Mouse (Mus musculus) midbrain, embryonic 15.5 days (tissue): Measurements from ENCODE around the gene Stpg1. TPM values are rescaled to one million over a fixed set of nuclear protein-coding genes. Genes with fewer than 3 reads are reported as not detected.

Experiments
- ATAC-seq: fragments of 200-750 bp; cut with Nextera tagmentation; replicated peaks from 2 replicates; pipeline ENCODE4 v1.8.0; 2017; ENCODE audit warnings: moderate TSS enrichment
- H3K27ac ChIP-seq: fragments of 300-500 bp; sonication (generic); 2 replicates; pipeline ENCODE4 v1.5.1; 2015; ENCODE audit warnings: mild to moderate bottlenecking, inconsistent platforms
- H3K27me3 ChIP-seq: fragments of 300-500 bp; sonication (generic); replicated peaks from 2 replicates; pipeline ENCODE4 v1.6.1; 2015; ENCODE audit warnings: inconsistent platforms
- H3K36me3 ChIP-seq: fragments of 300-500 bp; sonication (generic); replicated peaks from 2 replicates; pipeline ENCODE4 v1.6.1; 2015; ENCODE audit warnings: inconsistent platforms
- H3K4me1 ChIP-seq: fragments of 300-500 bp; sonication (generic); 2 replicates; pipeline ENCODE4 v1.6.1; 2015; ENCODE audit warnings: inconsistent platforms
- H3K4me2 ChIP-seq: fragments of 300-500 bp; sonication (generic); 2 replicates; pipeline ENCODE4 v1.6.1; 2015; ENCODE audit warnings: inconsistent platforms, mild to moderate bottlenecking, moderate library complexity
- H3K4me3 ChIP-seq: fragments of 300-500 bp; sonication (generic); 2 replicates; pipeline ENCODE4 v1.5.1; 2015; ENCODE audit warnings: mild to moderate bottlenecking, inconsistent platforms
- H3K9ac ChIP-seq: fragments of 300-500 bp; sonication (generic); 2 replicates; pipeline ENCODE4 v1.6.1; 2015; ENCODE audit warnings: mild to moderate bottlenecking, inconsistent platforms
- H3K9me3 ChIP-seq: fragments of 300-500 bp; sonication (generic); 2 replicates; pipeline ENCODE4 v1.6.1; 2016; ENCODE audit warnings: inconsistent platforms
- WGBS: fragments of 180-500 bp; shearing (Covaris S2); methylation state at CpG from one replicate; pipeline ENCODE4 v1.1.7; 2015; ENCODE audit warnings: mixed read lengths; 5-methylcytosine and 5-hydroxymethylcytosine counted together
- polyA plus RNA-seq: library from polyadenylated mRNA; unstranded; fragments of >200 nt; fragmentation: Nextera tagmentation; extraction: Ambion mirVana; gene quantifications from 2 replicates; pipeline ENCODE4 v1.2.1, GENCODE M21; 2015

Gene Stpg1
- polyA plus RNA-seq, 1 experiment from 2014 or later: 0.36 TPM

DNA sequence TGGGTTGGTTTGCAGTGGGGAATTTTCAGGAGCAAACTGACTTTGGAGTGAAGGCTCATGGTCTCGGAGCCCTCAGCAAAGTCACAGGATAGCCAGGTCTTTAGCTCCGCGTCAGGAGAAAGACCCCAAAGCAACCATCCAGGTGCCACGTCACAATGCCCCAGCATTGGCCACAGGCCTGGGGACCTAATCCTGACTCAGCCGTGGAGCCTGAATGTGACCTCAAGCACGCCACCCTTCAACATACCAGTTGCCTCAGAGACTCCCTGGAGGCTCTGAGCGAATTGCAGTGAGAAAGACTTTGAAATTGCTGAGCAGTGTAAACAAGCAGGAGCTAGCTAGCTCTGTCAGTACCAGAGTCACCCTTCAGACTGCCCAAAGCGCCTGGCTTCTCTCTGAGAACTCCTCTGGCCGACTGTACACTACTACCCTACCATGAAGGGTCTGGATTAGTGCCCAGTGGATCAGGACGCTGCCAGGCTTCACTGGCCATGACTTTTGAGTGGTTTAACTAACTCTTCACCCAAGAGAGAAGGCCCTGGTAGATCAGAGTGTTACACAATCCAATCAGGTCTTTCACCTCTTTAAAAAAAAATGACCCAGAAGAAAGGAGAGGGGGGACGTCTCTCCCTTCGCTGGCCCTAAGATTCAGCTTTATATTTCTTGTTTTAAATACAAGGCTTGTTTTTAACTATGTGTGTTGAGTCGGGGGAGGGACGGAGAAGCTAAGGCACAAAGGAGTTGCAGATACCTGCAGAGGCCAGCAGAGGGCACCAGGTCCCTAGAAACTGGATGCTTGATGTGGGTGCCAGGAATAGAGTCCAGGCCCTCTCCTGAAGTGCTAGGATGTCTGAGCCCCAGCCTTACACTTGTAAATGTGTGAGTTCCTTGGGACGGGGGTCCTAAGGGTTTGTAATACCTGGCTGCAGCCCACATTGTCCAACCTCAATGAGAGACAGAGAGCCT lies 22.0 kb downstream of the Stpg1 start:
- H3K4me1 ChIP-seq: no peaks in the 10 kb centered on the region
- ATAC-seq: no peak
- no peaks in the 10 kb centered on the region for H3K9me3 ChIP-seq
- H3K36me3 ChIP-seq: no peaks in the 10 kb centered on the region
- 54% methylated on average over 15 of the region's 15 CpGs for WGBS
- no peak overlapping the region for H3K4me2 ChIP-seq
- 0 out of 2 replicates have a peak, but pooled peaks cover 6% of the 10 kb centered on the region for H3K27me3 ChIP-seq
- no peak overlapping the region for H3K4me3 ChIP-seq
- H3K9ac ChIP-seq: no peak overlapping the region
- H3K27ac ChIP-seq: no peak overlapping the region

DNA sequence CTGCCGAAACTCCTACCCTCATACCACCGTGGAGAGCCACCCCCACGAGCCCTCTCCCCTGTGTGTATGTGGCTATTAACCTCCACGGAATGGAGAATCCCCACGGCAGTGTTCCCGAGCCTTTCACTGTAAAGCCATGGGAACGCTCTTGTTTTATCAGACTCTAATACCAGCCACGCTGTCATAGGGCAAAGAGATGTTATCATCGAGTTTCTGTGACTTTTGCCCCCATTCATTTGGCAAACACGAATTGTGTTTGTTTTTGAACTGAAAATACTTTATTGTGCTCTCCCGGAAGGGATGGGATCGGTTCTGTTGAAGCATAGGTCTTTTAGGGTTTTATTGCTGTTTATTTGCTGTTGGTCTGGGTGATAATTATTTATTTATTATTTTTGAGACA lies 23.5 kb downstream of the Stpg1 start:
- WGBS: 86% methylated on average over 12 of the region's 12 CpGs

GRCm38 (mm10) chr4:135520421-135520820 lies 25.8 kb downstream of the Stpg1 start:
- no peak for ATAC-seq
- Histone ChIP-seq H3K27ac (no peak overlapping the region), H3K4me1 (peaks cover 14% of the 10 kb centered on the region), H3K4me3 (no peak overlapping the region), H3K27me3 (0 out of 2 replicates have a peak, but pooled peaks cover 6% of the 10 kb centered on the region), H3K9me3 (no peaks in the 10 kb centered on the region), H3K36me3 (no peaks in the 10 kb centered on the region), H3K4me2 (no peak overlapping the region), H3K9ac (no peak overlapping the region)
- 84% methylated on average over 9 of the region's 9 CpGs for WGBS

More for the DNA sequence above, 23.5 kb downstream of the Stpg1 start:
- Histone ChIP-seq H3K27ac (no peak overlapping the region), H3K27me3 (0 out of 2 replicates have a peak, but pooled peaks cover 6% of the 10 kb centered on the region), H3K36me3 (no peaks in the 10 kb centered on the region), H3K4me2 (no peak overlapping the region), H3K4me3 (no peak overlapping the region), H3K9ac (no peak overlapping the region), H3K9me3 (no peaks in the 10 kb centered on the region), H3K4me1 (no peaks in the 10 kb centered on the region)
- no peak for ATAC-seq

DNA sequence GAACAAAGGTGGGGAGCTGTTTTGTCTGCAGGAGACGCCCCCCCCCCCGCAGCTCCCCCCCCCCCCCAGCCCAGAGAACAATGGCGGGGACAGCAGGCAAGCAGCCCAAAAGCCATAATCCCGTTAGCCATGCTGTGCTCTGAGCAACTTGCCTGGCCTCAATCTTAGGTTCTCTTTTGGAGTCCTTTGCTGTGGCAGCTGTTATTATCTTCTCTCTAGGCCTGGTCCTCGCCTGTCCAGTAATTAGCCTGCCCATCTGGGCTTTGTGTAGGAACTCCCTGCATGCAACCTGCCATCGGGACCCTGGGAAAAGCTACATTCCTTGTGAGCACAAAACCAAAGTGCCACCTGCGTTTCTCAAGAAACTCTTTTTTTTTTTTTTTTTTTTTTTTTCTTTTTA lies 29.3 kb downstream of the Stpg1 start:
- no peaks in the 10 kb centered on the region for H3K36me3 ChIP-seq
- no peaks in the 10 kb centered on the region for H3K9me3 ChIP-seq
- peak; percentile 62; the same call in 1 of the 2 replicates for ATAC-seq
- H3K27me3 ChIP-seq: 0 out of 2 replicates have a peak, but pooled peaks cover under 1% of the 10 kb centered on the region
- H3K9ac ChIP-seq: no peak overlapping the region
- H3K4me1 ChIP-seq: peaks cover 28% of the 10 kb centered on the region
- H3K27ac ChIP-seq: no peak overlapping the region
- H3K4me2 ChIP-seq: no peak overlapping the region
- H3K4me3 ChIP-seq: no peak overlapping the region
- WGBS: 3% methylated on average over 7 of the region's 7 CpGs

DNA sequence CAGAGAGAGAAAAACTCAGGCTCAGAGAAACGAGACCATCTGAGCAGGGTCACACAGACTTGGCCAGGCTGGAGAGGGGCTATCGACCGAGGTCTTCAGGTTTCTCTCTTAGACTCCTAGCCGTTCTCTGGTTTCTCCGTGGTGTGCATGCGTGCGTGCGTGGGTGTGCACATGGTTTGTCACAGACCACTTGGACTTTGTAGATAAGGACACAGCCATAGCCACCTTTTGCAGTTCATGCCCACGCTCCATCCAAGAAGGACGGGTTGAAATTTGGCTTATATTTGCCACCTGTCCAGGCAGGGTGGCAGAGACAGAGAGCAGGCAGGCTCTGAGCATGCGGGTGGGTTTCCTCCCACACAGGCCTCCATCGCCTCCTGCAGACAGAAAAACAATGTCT lies 30.5 kb downstream of the Stpg1 start:
- H3K4me1 ChIP-seq: peaks cover 28% of the 10 kb centered on the region

GRCm38 (mm10) chr4:135526039-135526710 lies 31.6 kb downstream of the Stpg1 start:
- Histone ChIP-seq H3K27ac (no peak overlapping the region), H3K9ac (no peak overlapping the region), H3K4me1 (peaks cover 28% of the 10 kb centered on the region), H3K4me2 (no peak overlapping the region), H3K27me3 (no peaks in the 10 kb centered on the region), H3K4me3 (no peak overlapping the region), H3K9me3 (no peaks in the 10 kb centered on the region), H3K36me3 (no peaks in the 10 kb centered on the region)
- ATAC-seq: peak; percentile 77
- WGBS: 8% methylated on average over 14 of the region's 14 CpGs

More for the DNA sequence above, 30.5 kb downstream of the Stpg1 start:
- Histone ChIP-seq H3K4me3 (no peak overlapping the region), H3K27me3 (no peaks in the 10 kb centered on the region), H3K36me3 (no peaks in the 10 kb centered on the region), H3K4me2 (no peak overlapping the region), H3K9ac (no peak overlapping the region), H3K9me3 (no peaks in the 10 kb centered on the region), H3K27ac (no peak overlapping the region)
- ATAC-seq: no peak
- WGBS: 60% methylated on average over 12 of the region's 12 CpGs

DNA sequence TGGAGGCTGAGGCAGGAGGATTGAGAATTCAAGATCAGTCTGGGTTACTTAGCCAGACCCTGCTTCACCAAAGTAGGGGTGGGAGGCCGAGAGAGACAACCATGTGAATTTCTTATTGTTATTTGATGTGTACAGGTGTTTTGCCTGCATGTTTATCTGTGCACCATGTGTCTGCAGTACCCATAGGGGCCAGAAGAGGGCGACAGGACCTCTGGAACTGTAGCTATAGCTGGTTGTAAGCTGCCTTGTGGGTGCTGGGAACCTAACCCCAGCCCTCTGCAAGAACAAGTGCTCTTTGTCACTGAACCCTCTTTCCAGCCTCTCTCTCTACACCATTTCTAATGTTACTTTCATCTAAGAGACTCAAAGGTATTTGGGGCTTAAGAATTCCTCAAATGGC lies 35.7 kb downstream of the Stpg1 start:
- Histone ChIP-seq H3K27ac (no peak overlapping the region), H3K4me1 (peaks cover 16% of the 10 kb centered on the region), H3K9me3 (no peaks in the 10 kb centered on the region), H3K4me2 (no peak overlapping the region), H3K9ac (no peak overlapping the region), H3K27me3 (no peaks in the 10 kb centered on the region), H3K4me3 (no peak overlapping the region), H3K36me3 (no peaks in the 10 kb centered on the region)
- no peak for ATAC-seq
- WGBS: 61% methylated on average over 2 of the region's 2 CpGs

GRCm38 (mm10) chr4:135531236-135531635 lies 36.6 kb downstream of the Stpg1 start:
- 85% methylated on average over 9 of the region's 9 CpGs for WGBS
- peaks cover 6% of the 10 kb centered on the region for H3K4me1 ChIP-seq
- no peaks in the 10 kb centered on the region for H3K27me3 ChIP-seq
- no peaks in the 10 kb centered on the region for H3K36me3 ChIP-seq
- ATAC-seq: no peak
- no peak overlapping the region for H3K4me2 ChIP-seq
- H3K9me3 ChIP-seq: no peaks in the 10 kb centered on the region
- H3K27ac ChIP-seq: no peak overlapping the region
- H3K4me3 ChIP-seq: no peak overlapping the region
- H3K9ac ChIP-seq: no peak overlapping the region

DNA sequence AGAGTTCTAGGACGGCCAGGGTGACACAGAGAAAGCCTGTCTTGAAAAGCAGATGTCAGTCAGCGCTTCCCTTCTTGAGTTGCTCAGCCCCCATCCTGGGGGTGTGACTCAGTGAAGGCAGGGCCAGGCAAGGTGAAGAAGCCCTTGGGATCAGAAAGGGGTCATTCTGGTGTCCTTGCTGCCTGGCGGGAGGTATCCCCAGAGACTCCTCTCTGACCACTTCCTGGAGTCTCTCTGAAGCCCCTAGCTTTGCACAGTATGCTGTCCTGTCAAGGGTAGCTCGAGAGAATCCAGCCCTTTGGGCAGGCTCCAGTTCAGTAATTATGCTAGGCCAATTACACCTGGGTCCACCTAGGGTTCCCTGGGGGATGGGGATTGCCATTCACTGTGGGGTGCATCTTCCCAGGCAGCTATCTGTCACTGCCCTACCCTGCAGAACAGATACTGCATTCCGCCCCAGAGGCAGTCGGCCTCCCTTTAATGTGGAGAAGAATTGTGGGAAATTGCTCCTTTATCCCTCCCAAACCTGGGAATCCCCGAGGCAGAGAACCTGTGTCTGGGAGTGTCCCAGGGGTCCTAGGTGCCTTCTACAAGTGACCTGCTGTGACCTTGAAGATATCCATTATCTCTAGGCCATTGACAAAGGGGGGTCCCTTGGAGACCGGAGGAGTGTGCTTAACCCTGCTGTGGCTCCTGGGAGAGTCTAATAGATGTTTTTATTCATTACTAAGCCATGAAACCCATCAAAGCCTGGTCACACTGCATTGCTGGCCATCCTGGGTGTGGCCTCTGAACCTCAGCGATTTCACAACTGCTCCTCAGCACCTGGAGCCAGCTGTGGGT lies 37.4 kb downstream of the Stpg1 start:
- Histone ChIP-seq H3K4me3 (no peak overlapping the region), H3K27ac (no peak overlapping the region), H3K4me2 (no peak overlapping the region), H3K36me3 (no peaks in the 10 kb centered on the region), H3K4me1 (no peaks in the 10 kb centered on the region; the same call in 1 of the 2 replicates), H3K9ac (no peak overlapping the region), H3K27me3 (no peaks in the 10 kb centered on the region), H3K9me3 (no peaks in the 10 kb centered on the region)
- 45% methylated on average over 9 of the region's 9 CpGs for WGBS
- no peak for ATAC-seq

DNA sequence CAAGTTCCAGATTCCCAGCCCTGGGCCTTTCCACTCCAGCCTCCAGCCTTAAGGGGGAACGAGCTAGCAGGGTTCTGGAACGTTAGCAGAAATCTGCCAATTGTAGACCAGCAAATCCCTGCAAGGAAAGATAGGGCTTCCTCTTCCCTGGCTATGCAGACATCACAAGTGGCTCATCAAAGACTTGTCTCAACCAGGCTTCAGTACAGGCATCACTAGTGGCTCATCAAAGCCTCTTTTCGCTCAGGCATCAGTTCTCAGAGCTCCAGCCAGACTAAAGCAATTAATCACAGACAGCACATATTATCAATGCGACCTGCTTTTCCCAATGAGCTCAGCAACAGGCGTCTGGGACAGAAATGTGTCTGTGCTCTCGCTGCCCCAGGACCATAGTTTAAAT lies 38.4 kb downstream of the Stpg1 start:
- Histone ChIP-seq H3K4me1 (no peaks in the 10 kb centered on the region; the same call in 1 of the 2 replicates), H3K9me3 (no peaks in the 10 kb centered on the region), H3K4me3 (no peak overlapping the region), H3K4me2 (no peak overlapping the region), H3K27me3 (no peaks in the 10 kb centered on the region), H3K36me3 (no peaks in the 10 kb centered on the region), H3K9ac (no peak overlapping the region), H3K27ac (no peak overlapping the region)
- WGBS: 78% methylated on average over 6 of the region's 6 CpGs
- no peak for ATAC-seq

GRCm38 (mm10) chr4:135535021-135535420 lies 40.4 kb downstream of the Stpg1 start:
- Histone ChIP-seq H3K4me3 (no peak overlapping the region), H3K36me3 (no peaks in the 10 kb centered on the region), H3K27ac (no peak overlapping the region), H3K4me2 (no peak overlapping the region), H3K9ac (no peak overlapping the region), H3K9me3 (no peaks in the 10 kb centered on the region), H3K27me3 (no peaks in the 10 kb centered on the region), H3K4me1 (peaks cover 3% of the 10 kb centered on the region)
- no peak for ATAC-seq
- 98% methylated on average over 3 of the region's 3 CpGs for WGBS

DNA sequence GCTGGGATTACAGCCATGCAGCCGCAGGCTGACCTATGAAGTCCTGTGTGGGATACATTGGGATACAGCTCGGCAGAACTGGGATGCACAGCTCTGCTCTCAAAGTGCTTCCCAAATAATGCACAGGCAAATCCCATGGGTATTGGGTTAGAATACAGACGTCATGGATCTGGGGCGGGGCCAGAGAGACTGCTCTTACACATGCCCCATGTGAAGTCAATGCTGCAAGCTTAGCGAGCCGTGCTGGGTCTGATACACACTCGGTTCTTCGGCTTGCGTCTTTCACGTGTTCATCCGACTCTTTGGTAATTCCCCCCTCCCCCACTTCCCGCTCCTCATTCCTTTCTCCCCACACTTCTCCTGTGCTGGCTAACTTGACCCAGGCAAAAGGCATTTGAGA lies 44.5 kb downstream of the Stpg1 start:
- no peak overlapping the region for H3K9ac ChIP-seq
- no peaks in the 10 kb centered on the region for H3K27me3 ChIP-seq
- no peak overlapping the region for H3K4me3 ChIP-seq
- H3K27ac ChIP-seq: no peak overlapping the region
- peaks cover 7% of the 10 kb centered on the region for H3K4me1 ChIP-seq
- H3K4me2 ChIP-seq: no peak overlapping the region
- WGBS: 79% methylated on average over 12 of the region's 12 CpGs
- no peaks in the 10 kb centered on the region for H3K9me3 ChIP-seq
- no peak for ATAC-seq
- no peaks in the 10 kb centered on the region for H3K36me3 ChIP-seq
